Mouse (Mus musculus): ENCODE measurements around the gene Foxd1.

- TF ChIP-seq CTCF (IDR thresholded peaks at IDR 0.05; ENCODE audit: low read depth) (no peak), EP300 (optimal IDR thresholded peaks at IDR 0.05) (no peak)
These were observed 7.1 kb downstream of the Foxd1 start for GRCm38 (mm10) chr13:98361161-98361560.

All from stomach, postnatal 0 days (tissue).